Mouse (Mus musculus): ENCODE measurements at regions not wholly inside any gene's neighbourhood (a gene's known extent, or its start where the extent isn't known, plus 50 kb on each side); places are given as distances from the start of the nearest gene placed in this dataset.

DNA sequence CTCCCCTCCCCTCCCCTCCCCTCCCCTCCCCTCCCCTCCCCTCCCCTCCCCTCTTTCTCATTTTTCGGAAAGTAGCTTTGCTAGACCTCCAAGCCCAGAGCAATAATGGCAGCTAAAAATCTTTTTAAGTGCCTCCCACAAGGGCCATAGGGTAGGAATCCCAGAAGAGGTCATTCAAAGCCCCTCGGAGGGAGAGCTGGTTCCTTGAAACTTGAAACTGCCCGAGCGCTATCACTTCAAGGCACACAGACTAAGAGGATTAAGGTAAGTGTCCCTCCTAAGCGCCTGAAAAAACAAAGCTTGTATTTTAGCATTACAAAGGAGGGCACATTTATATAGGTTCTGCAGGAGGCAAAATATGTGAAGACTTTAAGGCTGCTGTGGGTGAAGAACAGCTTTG lies 141.2 kb upstream of the Irx5 start:
- H3K4me3 ChIP-seq (ENCODE audit: insufficient read depth, low read length): no peak overlapping the region
- TF ChIP-seq POLR2A (IDR thresholded peaks at IDR 0.05; ENCODE audit: extremely low read depth, insufficient read depth, low read length) (no peak), CTCF (IDR thresholded peaks at IDR 0.05; ENCODE audit: extremely low read depth, insufficient read depth, low read length) (no peak)
- H3K27ac ChIP-seq (ENCODE audit: insufficient read depth, low read length): no peak overlapping the region
- no peaks in the 10 kb centered on the region for H3K4me1 ChIP-seq (ENCODE audit: control insufficient read depth, insufficient read depth, low read length)

DNA sequence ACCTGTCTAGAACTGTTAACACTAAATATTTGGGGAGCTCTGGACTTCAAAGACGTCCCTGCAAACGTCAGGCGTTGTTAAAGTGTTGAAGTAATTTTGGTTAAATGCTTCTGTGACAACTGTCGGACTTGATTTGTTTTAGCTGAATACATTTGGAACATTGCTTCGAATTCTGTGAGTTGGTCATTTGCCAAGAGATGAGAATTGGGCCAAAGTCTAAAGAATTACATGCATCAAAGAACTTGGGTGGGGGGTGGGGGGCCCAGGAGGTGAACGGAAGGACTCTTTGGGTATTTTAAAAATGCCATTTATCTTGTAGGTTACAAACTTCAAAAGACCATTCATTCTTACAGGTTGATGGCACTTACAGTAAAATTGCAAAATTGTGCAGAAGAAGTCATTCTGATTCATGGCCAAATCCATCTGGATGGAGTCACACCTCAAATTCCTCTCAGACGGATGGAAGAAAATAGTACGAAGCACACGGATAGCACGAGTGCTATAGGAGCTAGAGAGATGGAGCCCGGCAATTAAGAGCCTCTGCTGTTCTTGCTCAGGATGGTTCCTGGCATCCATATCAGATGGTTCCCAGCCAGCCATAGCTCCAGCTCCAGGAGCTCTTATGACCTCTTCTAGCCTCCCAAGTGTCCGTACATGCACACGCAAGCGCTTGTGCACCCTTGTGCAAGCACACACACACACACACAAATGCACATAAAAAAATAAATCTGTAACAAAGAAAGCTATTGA lies 144.5 kb upstream of the Irx5 start:
- no peak for TF ChIP-seq CTCF (IDR thresholded peaks at IDR 0.05; ENCODE audit: extremely low read depth, insufficient read depth, low read length)
- TF ChIP-seq POLR2A (IDR thresholded peaks at IDR 0.05; ENCODE audit: extremely low read depth, insufficient read depth, low read length): no peak

GRCm38 (mm10) chr8:92209081-92209480 lies 148.3 kb upstream of the Irx5 start:
- TF ChIP-seq CTCF (IDR thresholded peaks at IDR 0.05; ENCODE audit: extremely low read depth, insufficient read depth, low read length) (no peak), POLR2A (IDR thresholded peaks at IDR 0.05; ENCODE audit: extremely low read depth, insufficient read depth, low read length) (no peak)
- H3K27ac ChIP-seq (ENCODE audit: insufficient read depth, low read length): no peak overlapping the region
- H3K4me1 ChIP-seq (ENCODE audit: control insufficient read depth, insufficient read depth, low read length): no peaks in the 10 kb centered on the region
- no peak overlapping the region for H3K4me3 ChIP-seq (ENCODE audit: insufficient read depth, low read length)

More for the DNA sequence above, 144.5 kb upstream of the Irx5 start:
- H3K4me3 ChIP-seq (ENCODE audit: insufficient read depth, low read length): no peak overlapping the region
- no peak overlapping the region for H3K27ac ChIP-seq (ENCODE audit: insufficient read depth, low read length)
- H3K4me1 ChIP-seq (ENCODE audit: control insufficient read depth, insufficient read depth, low read length): no peaks in the 10 kb centered on the region

DNA sequence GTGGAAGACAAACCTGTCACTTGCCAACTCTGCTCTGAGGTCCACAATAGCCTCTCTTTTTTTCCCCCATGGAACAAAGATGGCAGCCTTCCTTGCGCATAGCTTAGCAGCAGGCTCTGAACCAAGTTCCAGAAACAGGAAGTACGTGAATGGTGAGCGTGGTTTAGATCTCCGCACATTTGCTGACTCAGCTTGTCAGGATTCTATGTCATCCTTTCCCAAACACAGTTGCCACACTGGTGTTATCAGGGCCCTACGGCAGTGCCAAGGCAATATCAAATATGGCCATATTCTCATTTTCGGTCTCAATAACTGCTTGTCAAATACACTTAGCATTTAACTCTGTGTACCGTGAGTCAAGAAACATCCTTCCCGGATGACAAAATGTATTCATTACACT lies 161.8 kb upstream of the Irx5 start:
- Histone ChIP-seq H3K4me3 (ENCODE audit: insufficient read depth, low read length) (no peak overlapping the region), H3K4me1 (ENCODE audit: control insufficient read depth, insufficient read depth, low read length) (no peaks in the 10 kb centered on the region), H3K27ac (ENCODE audit: insufficient read depth, low read length) (no peak overlapping the region)
- no peak for TF ChIP-seq CTCF (IDR thresholded peaks at IDR 0.05; ENCODE audit: extremely low read depth, insufficient read depth, low read length)
- no peak for TF ChIP-seq POLR2A (IDR thresholded peaks at IDR 0.05; ENCODE audit: extremely low read depth, insufficient read depth, low read length)

DNA sequence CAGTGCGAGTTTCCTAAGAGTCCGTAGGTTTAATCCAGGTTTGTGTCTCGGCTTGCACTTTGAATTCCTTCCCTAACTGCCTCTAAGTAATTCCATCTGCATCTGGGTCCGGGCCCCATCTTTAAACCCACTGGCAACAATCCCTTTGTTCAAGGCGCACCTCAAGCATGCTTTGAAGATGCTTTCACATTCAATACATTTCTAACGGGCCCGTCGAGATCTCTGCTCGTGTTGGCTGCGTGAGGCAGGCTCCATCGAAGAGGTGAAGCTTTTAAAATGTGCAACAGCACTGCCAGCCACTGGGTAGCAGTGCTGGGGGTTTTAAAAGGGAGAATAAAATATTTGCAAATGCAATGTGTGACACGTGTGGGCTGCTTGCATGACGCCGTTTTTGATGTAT lies 163.4 kb upstream of the Irx5 start:
- Histone ChIP-seq H3K4me3 (ENCODE audit: insufficient read depth, low read length) (no peak overlapping the region), H3K27ac (ENCODE audit: insufficient read depth, low read length) (no peak overlapping the region), H3K4me1 (ENCODE audit: control insufficient read depth, insufficient read depth, low read length) (no peaks in the 10 kb centered on the region)
- TF ChIP-seq CTCF (IDR thresholded peaks at IDR 0.05; ENCODE audit: extremely low read depth, insufficient read depth, low read length): no peak
- no peak for TF ChIP-seq POLR2A (IDR thresholded peaks at IDR 0.05; ENCODE audit: extremely low read depth, insufficient read depth, low read length)

DNA sequence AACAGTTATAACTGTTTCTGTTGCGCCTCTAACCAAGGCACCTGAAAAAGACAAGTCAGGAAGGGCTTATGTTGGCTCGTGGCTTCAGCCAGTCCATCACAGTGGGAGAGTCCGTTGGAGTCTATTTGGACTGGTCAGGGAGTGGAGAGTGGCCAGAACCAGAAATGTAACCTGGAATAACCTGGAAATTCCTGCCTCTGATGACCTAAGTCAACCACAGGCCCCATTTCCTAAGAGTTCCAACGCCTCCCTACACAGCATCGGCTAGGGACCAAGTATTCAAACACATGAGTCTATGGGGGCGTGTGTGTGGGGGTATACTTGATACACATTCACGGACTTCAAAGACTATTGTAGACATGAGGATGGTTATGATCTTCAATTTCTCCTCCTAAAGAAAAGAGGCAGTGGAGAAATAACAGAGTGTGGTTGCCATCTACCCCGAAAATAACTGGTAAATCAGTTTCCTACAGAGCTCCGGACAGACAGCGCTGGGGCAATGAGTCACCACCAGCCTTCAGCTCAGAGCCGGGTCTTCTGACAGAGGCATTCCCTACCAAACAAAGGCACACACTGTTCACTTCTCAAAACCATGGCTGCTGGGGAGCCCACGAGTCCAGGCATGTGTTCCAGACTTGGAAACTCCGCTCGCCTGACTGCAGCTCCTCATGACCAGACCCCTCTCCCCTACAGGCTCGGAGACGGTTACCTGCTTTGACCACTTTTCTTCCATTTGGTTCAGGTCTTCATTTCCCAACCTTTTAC lies 167.0 kb upstream of the Irx5 start:
- TF ChIP-seq CTCF (IDR thresholded peaks at IDR 0.05; ENCODE audit: extremely low read depth, insufficient read depth, low read length) (no peak), POLR2A (IDR thresholded peaks at IDR 0.05; ENCODE audit: extremely low read depth, insufficient read depth, low read length) (no peak)
- no peak overlapping the region for H3K27ac ChIP-seq (ENCODE audit: insufficient read depth, low read length)
- H3K4me3 ChIP-seq (ENCODE audit: insufficient read depth, low read length): no peak overlapping the region
- no peaks in the 10 kb centered on the region for H3K4me1 ChIP-seq (ENCODE audit: control insufficient read depth, insufficient read depth, low read length)

GRCm38 (mm10) chr8:92183331-92183730 lies 174.1 kb upstream of the Irx5 start:
- TF ChIP-seq CTCF (IDR thresholded peaks at IDR 0.05; ENCODE audit: extremely low read depth, insufficient read depth, low read length): no peak
- no peak for TF ChIP-seq POLR2A (IDR thresholded peaks at IDR 0.05; ENCODE audit: extremely low read depth, insufficient read depth, low read length)
- no peaks in the 10 kb centered on the region for H3K4me1 ChIP-seq (ENCODE audit: control insufficient read depth, insufficient read depth, low read length)
- no peak overlapping the region for H3K27ac ChIP-seq (ENCODE audit: insufficient read depth, low read length)
- no peak overlapping the region for H3K4me3 ChIP-seq (ENCODE audit: insufficient read depth, low read length)

DNA sequence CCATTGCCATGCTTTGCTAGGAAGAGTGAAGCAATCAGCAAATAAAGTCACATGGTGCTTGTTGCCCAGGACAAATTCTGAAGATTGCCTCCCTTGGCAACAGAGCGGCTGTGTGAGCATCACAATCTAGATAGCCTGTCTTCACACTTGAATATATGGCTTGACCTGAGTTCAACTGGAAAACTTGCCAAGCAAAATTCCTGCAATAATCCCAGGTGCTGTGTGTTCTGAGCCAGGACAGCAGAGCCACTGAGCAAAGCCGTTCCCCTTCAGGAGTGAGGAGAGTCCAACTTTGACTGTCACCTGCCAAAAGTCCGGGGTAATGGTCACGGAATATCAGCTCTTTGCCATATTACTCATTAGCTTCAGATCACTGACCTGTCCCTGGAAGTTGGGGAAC lies 176.8 kb upstream of the Irx5 start:
- Histone ChIP-seq H3K4me1 (ENCODE audit: control insufficient read depth, insufficient read depth, low read length) (no peaks in the 10 kb centered on the region), H3K4me3 (ENCODE audit: insufficient read depth, low read length) (no peak overlapping the region), H3K27ac (ENCODE audit: insufficient read depth, low read length) (no peak overlapping the region)
- no peak for TF ChIP-seq POLR2A (IDR thresholded peaks at IDR 0.05; ENCODE audit: extremely low read depth, insufficient read depth, low read length)
- TF ChIP-seq CTCF (IDR thresholded peaks at IDR 0.05; ENCODE audit: extremely low read depth, insufficient read depth, low read length): no peak

DNA sequence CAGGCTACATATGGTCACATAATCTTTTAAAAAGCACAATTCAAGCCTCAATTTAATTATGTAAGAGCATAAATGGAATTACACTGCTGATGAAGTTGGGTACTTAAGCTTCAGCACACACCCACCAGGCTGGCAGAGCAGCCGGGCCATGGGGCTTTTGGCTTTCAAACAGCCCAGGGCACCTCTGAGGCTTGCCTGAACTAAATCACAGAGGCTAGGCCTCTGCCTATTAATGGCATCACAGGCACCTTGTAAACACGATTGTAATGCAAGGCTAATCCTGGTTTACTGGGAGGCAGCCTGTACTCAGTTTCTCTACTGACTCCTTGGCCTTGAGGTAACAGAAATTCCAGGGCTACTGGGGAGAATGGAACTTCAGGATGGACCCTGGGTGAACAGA lies 178.1 kb upstream of the Irx5 start:
- H3K4me3 ChIP-seq (ENCODE audit: insufficient read depth, low read length): no peak overlapping the region
- no peak for TF ChIP-seq CTCF (IDR thresholded peaks at IDR 0.05; ENCODE audit: extremely low read depth, insufficient read depth, low read length)
- no peak overlapping the region for H3K27ac ChIP-seq (ENCODE audit: insufficient read depth, low read length)
- no peaks in the 10 kb centered on the region for H3K4me1 ChIP-seq (ENCODE audit: control insufficient read depth, insufficient read depth, low read length)

DNA sequence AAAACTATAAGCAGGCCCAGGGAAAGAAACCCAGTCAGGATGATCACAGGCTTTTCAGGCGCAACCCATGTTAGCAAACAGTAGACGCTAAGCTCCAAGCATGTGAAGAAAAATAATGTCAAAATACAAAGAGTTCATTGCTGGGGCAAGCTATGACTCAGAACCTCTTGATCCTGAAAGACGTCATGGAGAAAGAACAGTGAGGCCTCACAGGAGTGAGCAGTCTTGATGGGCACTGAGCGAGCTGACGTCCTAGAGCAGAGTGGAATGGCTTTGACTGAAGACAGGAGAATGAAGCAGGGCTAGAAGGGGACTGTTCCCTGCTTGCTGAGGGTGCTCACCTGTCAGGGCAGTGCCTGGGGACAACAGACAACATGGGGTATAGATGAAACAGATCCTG lies 181.3 kb upstream of the Irx5 start:
- TF ChIP-seq CTCF (IDR thresholded peaks at IDR 0.05; ENCODE audit: extremely low read depth, insufficient read depth, low read length) (no peak), POLR2A (IDR thresholded peaks at IDR 0.05; ENCODE audit: extremely low read depth, insufficient read depth, low read length) (no peak)
- Histone ChIP-seq H3K4me3 (ENCODE audit: insufficient read depth, low read length) (no peak overlapping the region), H3K4me1 (ENCODE audit: control insufficient read depth, insufficient read depth, low read length) (no peaks in the 10 kb centered on the region), H3K27ac (ENCODE audit: insufficient read depth, low read length) (no peak overlapping the region)
